Mouse (Mus musculus) liver, embryonic 14.5 days (tissue): ENCODE measurements around the gene Rtn3.

ENCODE experiments used
- CTCF ChIP-seq: IDR thresholded peaks from 2 replicates; pipeline ENCODE4 v1.5.1; 2016; ENCODE audit warnings: antibody characterized with exemption, low read depth, control low read depth
- EP300 ChIP-seq: IDR thresholded peaks from 2 replicates; pipeline ENCODE4 v1.6.1; 2016; ENCODE audit warnings: antibody characterized with exemption, low read depth

GRCm38 (mm10) chr19:7479751-7480248 is 3.3 kb downstream of the Rtn3 start:
- TF ChIP-seq CTCF (no peak), EP300 (no peak)
